Mouse (Mus musculus): Measurements from ENCODE around the gene Myof. TPM values are rescaled to one million over a fixed set of nuclear protein-coding genes. Genes with fewer than 3 reads are reported as not detected.

Gene Myof
- polyA plus RNA-seq, 1 experiment from 2014 or later: 36.4 TPM

DNA sequence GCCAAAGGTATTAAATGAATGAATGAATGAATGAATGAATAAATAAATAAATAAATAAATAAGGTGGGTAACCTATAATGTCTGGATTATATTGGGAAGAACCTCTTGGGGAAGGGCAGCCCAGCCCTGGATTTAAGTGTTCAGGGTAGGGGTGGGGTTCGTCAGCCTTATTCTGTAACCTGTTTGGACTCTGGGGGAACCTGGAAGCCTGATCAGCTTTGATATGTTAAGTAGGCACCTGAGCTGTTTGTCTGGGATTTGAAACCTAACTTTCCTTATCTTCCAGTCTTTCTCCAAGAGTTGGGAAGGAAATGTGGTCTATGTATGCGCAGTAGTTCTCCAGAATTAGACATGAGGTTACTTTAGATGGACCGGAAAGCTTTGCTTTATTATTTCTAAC is 19.8 kb upstream of the Myof start:
- Histone ChIP-seq H3K27ac (ENCODE audit: low read length) (no peak overlapping the region), H3K4me3 (ENCODE audit: low read depth, low read length) (no peak overlapping the region), H3K36me3 (ENCODE audit: insufficient read depth, low read length) (no peaks in the 10 kb centered on the region), H3K9me3 (ENCODE audit: low read length) (no peaks in the 10 kb centered on the region), H3K4me1 (ENCODE audit: insufficient read depth, low read depth, low read length) (no peaks in the 10 kb centered on the region), H3K4me2 (replicated peaks; ENCODE audit: low read depth, low read length) (no peak overlapping the region), H3K27me3 (replicated peaks; ENCODE audit: insufficient read depth, low read length) (no peaks in the 10 kb centered on the region), H3K9ac (replicated peaks; ENCODE audit: low read depth) (no peak overlapping the region)
- 76% methylated on average over 3 of the region's 3 CpGs for WGBS
- ATAC-seq (no peak), DNase-seq (ENCODE audit: low spot score) (no peak)
- TF ChIP-seq EP300 (IDR thresholded peaks at IDR 0.05): no peak
- TF ChIP-seq CTCF (IDR thresholded peaks at IDR 0.05): no peak

GRCm38 (mm10) chr19:38056931-38057330 is 13.6 kb upstream of the Myof start:
- TF ChIP-seq EP300 (IDR thresholded peaks at IDR 0.05): no peak
- no peak for TF ChIP-seq CTCF (IDR thresholded peaks at IDR 0.05)
- 86% methylated on average over 8 of the region's 8 CpGs for WGBS

GRCm38 (mm10) chr19:38056276-38056675 is 12.9 kb upstream of the Myof start:
- no peak overlapping the region for H3K9ac ChIP-seq (replicated peaks; ENCODE audit: low read depth)
- no peak overlapping the region for H3K4me3 ChIP-seq (ENCODE audit: low read depth, low read length)
- no peak overlapping the region for H3K4me2 ChIP-seq (replicated peaks; ENCODE audit: low read depth, low read length)
- no peak overlapping the region for H3K27ac ChIP-seq (ENCODE audit: low read length)
- no peaks in the 10 kb centered on the region for H3K9me3 ChIP-seq (ENCODE audit: low read length)
- H3K4me1 ChIP-seq (ENCODE audit: insufficient read depth, low read depth, low read length): no peaks in the 10 kb centered on the region
- no peaks in the 10 kb centered on the region for H3K36me3 ChIP-seq (ENCODE audit: insufficient read depth, low read length)
- H3K27me3 ChIP-seq (replicated peaks; ENCODE audit: insufficient read depth, low read length): no peaks in the 10 kb centered on the region
- no peak for TF ChIP-seq EP300 (IDR thresholded peaks at IDR 0.05)
- TF ChIP-seq CTCF (IDR thresholded peaks at IDR 0.05): no peak
- ATAC-seq (no peak), DNase-seq (ENCODE audit: low spot score) (no peak)
- WGBS: 35% methylated on average over 3 of the region's 3 CpGs

More at GRCm38 (mm10) chr19:38056931-38057330, 13.6 kb upstream of the Myof start:
- H3K9ac ChIP-seq (replicated peaks; ENCODE audit: low read depth): no peak overlapping the region
- H3K27ac ChIP-seq (ENCODE audit: low read length): no peak overlapping the region
- H3K27me3 ChIP-seq (replicated peaks; ENCODE audit: insufficient read depth, low read length): no peaks in the 10 kb centered on the region
- DNase-seq (ENCODE audit: low spot score): no peak
- no peak overlapping the region for H3K4me2 ChIP-seq (replicated peaks; ENCODE audit: low read depth, low read length)
- no peaks in the 10 kb centered on the region for H3K9me3 ChIP-seq (ENCODE audit: low read length)
- no peaks in the 10 kb centered on the region for H3K36me3 ChIP-seq (ENCODE audit: insufficient read depth, low read length)
- ATAC-seq: no peak
- H3K4me3 ChIP-seq (ENCODE audit: low read depth, low read length): no peak overlapping the region
- no peaks in the 10 kb centered on the region for H3K4me1 ChIP-seq (ENCODE audit: insufficient read depth, low read depth, low read length)

DNA sequence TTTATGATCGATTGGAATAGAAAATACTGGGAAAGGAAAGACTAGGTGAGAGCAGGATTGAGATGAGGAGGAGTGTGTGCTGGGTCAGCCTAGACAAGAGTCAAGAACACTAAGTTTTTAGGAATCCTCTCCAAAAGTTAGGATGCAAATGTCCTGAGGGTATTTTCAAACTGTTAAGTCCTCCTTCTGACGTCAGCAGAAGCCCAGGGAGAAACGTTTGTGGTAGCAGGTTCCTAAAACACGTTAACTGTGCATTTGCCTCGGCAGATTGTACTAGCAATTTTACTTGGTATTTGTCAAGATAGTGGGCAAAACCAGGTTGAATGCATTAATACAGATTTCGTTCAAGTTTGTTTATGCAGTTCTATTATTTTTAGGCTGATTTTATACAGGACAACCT is 12.4 kb upstream of the Myof start:
- 9% methylated on average over 6 of the region's 6 CpGs for WGBS
- Histone ChIP-seq H3K27ac (ENCODE audit: low read length) (no peak overlapping the region), H3K4me1 (ENCODE audit: insufficient read depth, low read depth, low read length) (no peaks in the 10 kb centered on the region), H3K4me3 (ENCODE audit: low read depth, low read length) (no peak overlapping the region), H3K36me3 (ENCODE audit: insufficient read depth, low read length) (no peaks in the 10 kb centered on the region), H3K9me3 (ENCODE audit: low read length) (no peaks in the 10 kb centered on the region), H3K27me3 (replicated peaks; ENCODE audit: insufficient read depth, low read length) (no peaks in the 10 kb centered on the region), H3K9ac (replicated peaks; ENCODE audit: low read depth) (no peak overlapping the region), H3K4me2 (replicated peaks; ENCODE audit: low read depth, low read length) (no peak overlapping the region)
- DNase-seq (ENCODE audit: low spot score) (no peak), ATAC-seq (no peak)
- TF ChIP-seq CTCF (IDR thresholded peaks at IDR 0.05) (no peak), EP300 (IDR thresholded peaks at IDR 0.05) (no peak)

- H3K9ac ChIP-seq (replicated peaks; ENCODE audit: low read depth): 0 out of 2 replicates have a peak within 1 kb of the TSS, but pooled peaks have one; percentile 3
- H3K27me3 ChIP-seq (replicated peaks; ENCODE audit: insufficient read depth, low read length): no peaks in the 10 kb centered on the region
- H3K4me3 ChIP-seq (ENCODE audit: low read depth, low read length): peak within 1 kb of the TSS; percentile 64
- ATAC-seq: peak; percentile 98
- WGBS: 5% methylated on average over 36 of the region's 36 CpGs
- H3K4me1 ChIP-seq (ENCODE audit: insufficient read depth, low read depth, low read length): no peaks in the 10 kb centered on the region
- H3K4me2 ChIP-seq (replicated peaks; ENCODE audit: low read depth, low read length): peak within 1 kb of the TSS; percentile 96
- no peaks in the 10 kb centered on the region for H3K9me3 ChIP-seq (ENCODE audit: low read length)
- no peak for TF ChIP-seq CTCF (IDR thresholded peaks at IDR 0.05)
- no peak for TF ChIP-seq EP300 (IDR thresholded peaks at IDR 0.05)
- peak; percentile 100 for DNase-seq (ENCODE audit: low spot score)
- H3K27ac ChIP-seq (ENCODE audit: low read length): no peak within 1 kb of the TSS
- no peaks in the 10 kb centered on the region for H3K36me3 ChIP-seq (ENCODE audit: insufficient read depth, low read length)
Measured at GRCm38 (mm10) chr19:38054720-38055192, 11.4 kb upstream of the Myof start, which contains the start of gene Cep55. Gene Cep55, plus strand, starts transcription at chr19:38055011.

DNA sequence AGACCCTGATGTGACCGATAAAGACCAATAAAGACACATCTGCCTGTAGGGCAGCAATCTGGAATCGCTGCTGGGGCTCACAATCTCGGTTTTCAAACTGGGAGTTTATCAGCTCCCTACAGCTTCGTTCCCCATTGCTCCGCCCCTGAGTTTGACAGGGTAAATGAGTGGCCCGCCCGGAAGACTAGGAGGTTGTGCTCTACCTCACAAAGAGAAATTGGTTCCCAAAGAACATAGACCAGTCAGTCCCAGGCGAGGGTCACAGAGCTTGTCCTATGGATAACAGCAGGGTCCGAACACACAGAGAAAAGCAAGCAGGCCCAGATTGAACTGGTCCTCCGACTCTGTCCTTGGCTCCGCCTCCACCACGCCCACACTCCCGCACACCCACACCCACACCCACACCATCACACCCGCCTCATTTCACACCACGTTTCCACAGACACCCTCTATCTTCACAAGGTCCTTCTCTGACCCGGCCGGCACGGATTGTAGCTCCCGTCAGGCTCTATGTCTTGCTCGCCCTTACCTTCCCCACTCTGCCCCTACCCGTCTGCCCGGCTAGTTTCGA is 10.9 kb upstream of the Myof start:
- peak; percentile 91 for DNase-seq (ENCODE audit: low spot score)
- H3K36me3 ChIP-seq (ENCODE audit: insufficient read depth, low read length): no peaks in the 10 kb centered on the region
- under 1% methylated on average over 23 of the region's 23 CpGs for WGBS
- no peak for TF ChIP-seq CTCF (IDR thresholded peaks at IDR 0.05)
- no peak for TF ChIP-seq EP300 (IDR thresholded peaks at IDR 0.05)
- no peaks in the 10 kb centered on the region for H3K27me3 ChIP-seq (replicated peaks; ENCODE audit: insufficient read depth, low read length)
- no peak overlapping the region for H3K27ac ChIP-seq (ENCODE audit: low read length)
- H3K9ac ChIP-seq (replicated peaks; ENCODE audit: low read depth): no peak overlapping the region
- H3K4me2 ChIP-seq (replicated peaks; ENCODE audit: low read depth, low read length): peak overlapping the region; percentile 72
- no peaks in the 10 kb centered on the region for H3K9me3 ChIP-seq (ENCODE audit: low read length)
- peak overlapping the region; percentile 64 for H3K4me3 ChIP-seq (ENCODE audit: low read depth, low read length)
- H3K4me1 ChIP-seq (ENCODE audit: insufficient read depth, low read depth, low read length): no peaks in the 10 kb centered on the region
- peak; percentile 92 for ATAC-seq
